Mouse (Mus musculus) lung, postnatal 0 days (tissue): Measurements from ENCODE around the gene Ccser1.

Experiments
- CTCF ChIP-seq: IDR thresholded peaks from 2 replicates; pipeline ENCODE4 v1.5.1; 2016; ENCODE audit warnings: antibody characterized with exemption, mild to moderate bottlenecking
- EP300 ChIP-seq: IDR thresholded peaks from 2 replicates; pipeline ENCODE4 v1.6.1; 2016; ENCODE audit warnings: antibody characterized with exemption, mild to moderate bottlenecking, control low read depth

- TF ChIP-seq CTCF, result no peak
- TF ChIP-seq EP300, result no peak
Observed at GRCm38 (mm10) chr6:61763379-61763778, 583.3 kb downstream of the Ccser1 start.
